In genomic region chr15:97932441-97932840, GRCm38 (mm10) we compare ENCODE assay signal across 27 mouse cellular contexts. TPM values are rescaled to one million over a fixed set of nuclear protein-coding genes. Genes with fewer than 3 reads are reported as not detected.
DNase-seq lines count a peak whose midpoint lies in the region; ATAC-seq and TF ChIP-seq lines count a peak whose summit lies in the region.
"Had no signal": no experiment of that assay in that cellular context is flagged by ENCODE, and none has a peak within 500 bp of the region (broad histone marks: within the 10 kb centered on the region; RNA-seq: fewer than 3 reads in every experiment).

No protein-coding gene starts in this region.

- H3K4me2 ChIP-seq in intestine, postnatal 0 days (replicated peaks; ENCODE audit: low read depth), result no peak overlapping the region
- no peak overlapping the region for H3K4me2 ChIP-seq in forebrain, embryonic 14.5 days (ENCODE audit: low read length)
- H3K4me2 ChIP-seq: embryonic facial prominence, embryonic 15.5 days; forebrain, embryonic 12.5 days; heart, embryonic 13.5 days; hindbrain, embryonic 15.5 days; limb, embryonic 15.5 days; midbrain, embryonic 13.5 days had no signal

- H3K27me3 ChIP-seq in intestine, postnatal 0 days (replicated peaks; ENCODE audit: control insufficient read depth, insufficient read depth, low read length), result no peaks in the 10 kb centered on the region
- H3K27me3 ChIP-seq in forebrain, embryonic 14.5 days (replicated peaks; ENCODE audit: control insufficient read depth, insufficient read depth, low read length), result no peaks in the 10 kb centered on the region
- H3K27me3 ChIP-seq: embryonic facial prominence, embryonic 15.5 days; forebrain, embryonic 12.5 days; hindbrain, embryonic 15.5 days; limb, embryonic 15.5 days; midbrain, embryonic 13.5 days had no signal

- no peaks in the 10 kb centered on the region for H3K36me3 ChIP-seq in intestine, postnatal 0 days (ENCODE audit: control insufficient read depth, insufficient read depth)
- H3K36me3 ChIP-seq in forebrain, embryonic 14.5 days (ENCODE audit: control insufficient read depth, insufficient read depth, low read length), result no peaks in the 10 kb centered on the region
- H3K36me3 ChIP-seq: embryonic facial prominence, embryonic 10.5 days; embryonic facial prominence, embryonic 15.5 days; forebrain, embryonic 12.5 days; heart, embryonic 13.5 days; hindbrain, embryonic 15.5 days; limb, embryonic 10.5 days; limb, embryonic 15.5 days; midbrain, embryonic 13.5 days had no signal

- H3K4me3 ChIP-seq in intestine, postnatal 0 days (ENCODE audit: low read depth, low read length), result no peak overlapping the region
- H3K4me3 ChIP-seq in forebrain, embryonic 14.5 days (ENCODE audit: low read depth, low read length), result no peak overlapping the region
- H3K4me3 ChIP-seq: embryonic facial prominence, embryonic 10.5 days; embryonic facial prominence, embryonic 15.5 days; forebrain, embryonic 12.5 days; heart, embryonic 13.5 days; hindbrain, embryonic 15.5 days; layer of hippocampus, adult 2 months; limb, embryonic 10.5 days; limb, embryonic 15.5 days; midbrain, embryonic 13.5 days had no signal

- no peak overlapping the region for H3K27ac ChIP-seq in intestine, postnatal 0 days (ENCODE audit: low read depth, low read length)
- no peak overlapping the region for H3K27ac ChIP-seq in forebrain, embryonic 14.5 days (ENCODE audit: low read depth, low read length)
- H3K27ac ChIP-seq: embryonic facial prominence, embryonic 10.5 days; embryonic facial prominence, embryonic 15.5 days; forebrain, embryonic 12.5 days; heart, embryonic 13.5 days; hindbrain, embryonic 15.5 days; layer of hippocampus, adult 2 months; limb, embryonic 10.5 days; limb, embryonic 15.5 days; liver, embryonic 14.5 days; macrophage; midbrain, embryonic 13.5 days had no signal

- no peak for TF ChIP-seq CTCF in intestine, postnatal 0 days (IDR thresholded peaks at IDR 0.05; ENCODE audit: low read depth)

- peak; percentile 38 for DNase-seq in layer of hippocampus, adult 9-11 months
- no peak for DNase-seq in layer of hippocampus, postnatal 25 days (ENCODE audit: extremely low spot score in 1 of 2, low spot score in 1 of 2)
- peak; percentile 47 for DNase-seq in kidney, postnatal 10 days
- DNase-seq in adrenal gland, postnatal 10 days, result no peak
- no peak for DNase-seq in layer of hippocampus, adult 11-12 months (ENCODE audit: low spot score)
- no peak for DNase-seq in forebrain, embryonic 14.5 days (ENCODE audit: low spot score)
- DNase-seq: cerebellum, adult 8-10 months; cerebellum, postnatal 25 days; gastrocnemius, postnatal 10 days; heart, postnatal 10 days; lung, adult 2 months; lung, postnatal 10 days; retina, postnatal 1 day; thymus, adult 2 months; thymus, postnatal 4 days had no signal

- peak; percentile 46 for ATAC-seq in intestine, postnatal 0 days
- ATAC-seq in forebrain, embryonic 14.5 days, result no peak
- ATAC-seq: midbrain, embryonic 13.5 days had no signal

- H3K9me3 ChIP-seq in intestine, postnatal 0 days (ENCODE audit: control insufficient read depth), result no peaks in the 10 kb centered on the region
- no peaks in the 10 kb centered on the region for H3K9me3 ChIP-seq in forebrain, embryonic 14.5 days (replicated peaks; ENCODE audit: control insufficient read depth, low read length)
- H3K9me3 ChIP-seq: embryonic facial prominence, embryonic 10.5 days; embryonic facial prominence, embryonic 15.5 days; forebrain, embryonic 12.5 days; heart, embryonic 13.5 days; hindbrain, embryonic 15.5 days; limb, embryonic 10.5 days; limb, embryonic 15.5 days; midbrain, embryonic 13.5 days had no signal

- no peaks in the 10 kb centered on the region for H3K4me1 ChIP-seq in intestine, postnatal 0 days (replicated peaks; ENCODE audit: control insufficient read depth, insufficient read depth, low read length)
- no peaks in the 10 kb centered on the region for H3K4me1 ChIP-seq in forebrain, embryonic 14.5 days (ENCODE audit: control insufficient read depth, insufficient read depth, low read length)
- H3K4me1 ChIP-seq: embryonic facial prominence, embryonic 15.5 days; forebrain, embryonic 12.5 days; hindbrain, embryonic 15.5 days; limb, embryonic 15.5 days; midbrain, embryonic 13.5 days had no signal

- H3K9ac ChIP-seq in intestine, postnatal 0 days (ENCODE audit: low read depth, low read length), result no peak overlapping the region
- no peak overlapping the region for H3K9ac ChIP-seq in forebrain, embryonic 14.5 days (ENCODE audit: low read length)
- H3K9ac ChIP-seq: embryonic facial prominence, embryonic 15.5 days; forebrain, embryonic 12.5 days; heart, embryonic 13.5 days; hindbrain, embryonic 15.5 days; limb, embryonic 15.5 days; liver, embryonic 14.5 days; midbrain, embryonic 13.5 days had no signal

- WGBS in intestine, postnatal 0 days, result 50% methylated on average over 12 of the region's 12 CpGs
- 88% methylated on average over 12 of the region's 12 CpGs for WGBS in forebrain, embryonic 14.5 days

RNA-seq across cellular contexts. Expression of gene Vdr, which starts 22.0 kb away (rescaled TPM):
- total RNA-seq in layer of hippocampus, postnatal 25 days (2021), result under 1 TPM in 1 of 2 experiments, not detected in 1; 0.07 TPM
- polyA plus RNA-seq in intestine, postnatal 0 days (2015; fragmentation: Nextera tagmentation; extraction: Ambion mirVana), result 6.5 and 7.0 TPM in 2 replicates
- 1 to 10 TPM; 5.3 to 5.4 TPM for total RNA-seq in adrenal gland, postnatal 10 days (2021)
- polyA plus RNA-seq in forebrain, embryonic 14.5 days (2014; fragmentation: Nextera tagmentation; extraction: Ambion mirVana), result 0.20 TPM in 1 of 2 replicates, not detected in the other
- polyA plus RNA-seq: midbrain, embryonic 13.5 days had no signal

RNA-seq across cellular contexts. Expression of gene Tmem106c, which starts 31.6 kb away (rescaled TPM):
- 10 to 100 TPM; 26.8 to 27.2 TPM for total RNA-seq in layer of hippocampus, postnatal 25 days (2021)
- polyA plus RNA-seq in intestine, postnatal 0 days (2015; fragmentation: Nextera tagmentation; extraction: Ambion mirVana), result 33.3 and 36.7 TPM in 2 replicates
- total RNA-seq in adrenal gland, postnatal 10 days (2021), result 10 to 100 TPM; 38.1 to 49.5 TPM
- polyA plus RNA-seq in forebrain, embryonic 14.5 days (2014; fragmentation: Nextera tagmentation; extraction: Ambion mirVana), result 71.7 and 75.2 TPM in 2 replicates

Comparison
In these comparisons a context has a peak if more than half of its experiments do, and no peak if none do; other contexts are left out.
1. DNase-seq: peak in layer of hippocampus, adult 9-11 months (single experiment) and kidney, postnatal 10 days (single experiment); none in layer of hippocampus, postnatal 25 days (0 of 2), adrenal gland, postnatal 10 days (single experiment), layer of hippocampus, adult 11-12 months (single experiment) and forebrain, embryonic 14.5 days (single experiment).
2. RNA of gene Vdr, which starts 22.0 kb away (total RNA-seq): 5.3 to 5.4 TPM in adrenal gland, postnatal 10 days; 0.07 TPM in layer of hippocampus, postnatal 25 days; every median in the first group is over 4 times any median in the second.